Mouse (Mus musculus): ENCODE measurements around the gene E4f1. TPM values are rescaled to one million over a fixed set of nuclear protein-coding genes. Genes with fewer than 3 reads are reported as not detected.

Gene E4f1
- polyA plus RNA-seq, 1 experiment from 2014 or later: 23.9 TPM

GRCm38 (mm10) chr17:24488186-24488661 is 18.1 kb upstream of the E4f1 start, which contains the start of gene Caskin1:
TSS of gene Caskin1 (plus strand) at chr17:24488601.
- Histone ChIP-seq H3K4me3 (ENCODE audit: low read depth, low read length) (peak within 1 kb of the TSS; percentile 82), H3K27ac (replicated peaks; ENCODE audit: low read depth, low read length) (no peak within 1 kb of the TSS), H3K36me3 (ENCODE audit: control insufficient read depth, insufficient read depth, low read length) (no peaks in the 10 kb centered on the region), H3K4me1 (ENCODE audit: control insufficient read depth, insufficient read depth, low read length) (peaks cover 12% of the 10 kb centered on the region), H3K27me3 (ENCODE audit: control insufficient read depth, insufficient read depth, low read length) (peaks cover 9% of the 10 kb centered on the region), H3K9ac (ENCODE audit: low read length) (peak within 1 kb of the TSS; percentile 78), H3K4me2 (ENCODE audit: low read depth, severe bottlenecking) (peak within 1 kb of the TSS; percentile 80), H3K9me3 (ENCODE audit: control insufficient read depth, low read length) (no peaks in the 10 kb centered on the region)
- ATAC-seq (ENCODE audit: insufficient number of reproducible peaks, low FRiP score, low TSS enrichment, low read depth): peak; percentile 73
- under 1% methylated on average over 40 of the region's 45 CpGs for WGBS
- DNase-seq (ENCODE audit: low spot score): peak; percentile 53

- no peak overlapping the region for H3K9ac ChIP-seq (ENCODE audit: low read length)
- peaks cover 12% of the 10 kb centered on the region for H3K4me1 ChIP-seq (ENCODE audit: control insufficient read depth, insufficient read depth, low read length)
- no peak overlapping the region for H3K27ac ChIP-seq (replicated peaks; ENCODE audit: low read depth, low read length)
- WGBS: 42% methylated on average over 11 of the region's 11 CpGs
- H3K27me3 ChIP-seq (ENCODE audit: control insufficient read depth, insufficient read depth, low read length): peaks cover 9% of the 10 kb centered on the region
- no peaks in the 10 kb centered on the region for H3K36me3 ChIP-seq (ENCODE audit: control insufficient read depth, insufficient read depth, low read length)
- H3K9me3 ChIP-seq (ENCODE audit: control insufficient read depth, low read length): no peaks in the 10 kb centered on the region
- no peak overlapping the region for H3K4me3 ChIP-seq (ENCODE audit: low read depth, low read length)
- H3K4me2 ChIP-seq (ENCODE audit: low read depth, severe bottlenecking): no peak overlapping the region
- DNase-seq (ENCODE audit: low spot score) (peak; percentile 55), ATAC-seq (ENCODE audit: insufficient number of reproducible peaks, low FRiP score, low TSS enrichment, low read depth) (no peak)
Measured at GRCm38 (mm10) chr17:24485090-24485860, 15.2 kb upstream of the E4f1 start.

- whole genome bisulfite sequencing: 91% methylated on average over 3 of the region's 3 CpGs
- ATAC-seq (ENCODE audit: insufficient number of reproducible peaks, low FRiP score, low TSS enrichment, low read depth) (no peak), DNase-seq (ENCODE audit: low spot score) (no peak)
- H3K36me3 ChIP-seq (ENCODE audit: control insufficient read depth, insufficient read depth, low read length): no peaks in the 10 kb centered on the region
- H3K4me1 ChIP-seq (ENCODE audit: control insufficient read depth, insufficient read depth, low read length): peaks cover 8% of the 10 kb centered on the region; the same call in 1 of the 2 replicates
- H3K9me3 ChIP-seq (ENCODE audit: control insufficient read depth, low read length): no peaks in the 10 kb centered on the region
- H3K27me3 ChIP-seq (ENCODE audit: control insufficient read depth, insufficient read depth, low read length): peaks cover 5% of the 10 kb centered on the region
- H3K4me3 ChIP-seq (ENCODE audit: low read depth, low read length): no peak overlapping the region
- no peak overlapping the region for H3K27ac ChIP-seq (replicated peaks; ENCODE audit: low read depth, low read length)
- H3K4me2 ChIP-seq (ENCODE audit: low read depth, severe bottlenecking): no peak overlapping the region
- no peak overlapping the region for H3K9ac ChIP-seq (ENCODE audit: low read length)
Measured at GRCm38 (mm10) chr17:24483495-24483894, 13.4 kb upstream of the E4f1 start.

GRCm38 (mm10) chr17:24481027-24481815 is 11.1 kb upstream of the E4f1 start:
- DNase-seq (ENCODE audit: low spot score) (no peak), ATAC-seq (ENCODE audit: insufficient number of reproducible peaks, low FRiP score, low TSS enrichment, low read depth) (no peak)
- 95% methylated on average over 20 of the region's 20 CpGs for WGBS
- peaks cover 8% of the 10 kb centered on the region; the same call in 1 of the 2 replicates for H3K36me3 ChIP-seq (ENCODE audit: control insufficient read depth, insufficient read depth, low read length)
- H3K4me3 ChIP-seq (ENCODE audit: low read depth, low read length): no peak overlapping the region
- H3K27ac ChIP-seq (replicated peaks; ENCODE audit: low read depth, low read length): no peak overlapping the region
- H3K9ac ChIP-seq (ENCODE audit: low read length): no peak overlapping the region
- H3K4me2 ChIP-seq (ENCODE audit: low read depth, severe bottlenecking): no peak overlapping the region
- H3K4me1 ChIP-seq (ENCODE audit: control insufficient read depth, insufficient read depth, low read length): peaks cover 14% of the 10 kb centered on the region
- no peaks in the 10 kb centered on the region for H3K9me3 ChIP-seq (ENCODE audit: control insufficient read depth, low read length)
- H3K27me3 ChIP-seq (ENCODE audit: control insufficient read depth, insufficient read depth, low read length): no peaks in the 10 kb centered on the region

- Histone ChIP-seq H3K9ac (ENCODE audit: low read length) (no peak overlapping the region), H3K4me1 (ENCODE audit: control insufficient read depth, insufficient read depth, low read length) (peaks cover 9% of the 10 kb centered on the region), H3K4me3 (ENCODE audit: low read depth, low read length) (no peak overlapping the region), H3K9me3 (ENCODE audit: control insufficient read depth, low read length) (no peaks in the 10 kb centered on the region), H3K4me2 (ENCODE audit: low read depth, severe bottlenecking) (no peak overlapping the region), H3K36me3 (ENCODE audit: control insufficient read depth, insufficient read depth, low read length) (peaks cover 13% of the 10 kb centered on the region), H3K27me3 (ENCODE audit: control insufficient read depth, insufficient read depth, low read length) (no peaks in the 10 kb centered on the region), H3K27ac (replicated peaks; ENCODE audit: low read depth, low read length) (no peak overlapping the region)
- ATAC-seq (ENCODE audit: insufficient number of reproducible peaks, low FRiP score, low TSS enrichment, low read depth): no peak
- no peak for DNase-seq (ENCODE audit: low spot score)
- 61% methylated on average over 3 of the region's 3 CpGs for WGBS
Measured at GRCm38 (mm10) chr17:24480201-24480826, 10.2 kb upstream of the E4f1 start.

GRCm38 (mm10) chr17:24479431-24479830 is 9.3 kb upstream of the E4f1 start:
- Histone ChIP-seq H3K36me3 (ENCODE audit: control insufficient read depth, insufficient read depth, low read length) (peaks cover 17% of the 10 kb centered on the region), H3K4me2 (ENCODE audit: low read depth, severe bottlenecking) (peak overlapping the region; percentile 26; the same call in 1 of the 2 replicates), H3K9ac (ENCODE audit: low read length) (no peak overlapping the region), H3K4me3 (ENCODE audit: low read depth, low read length) (peak overlapping the region; percentile 82; the same call in 1 of the 2 replicates), H3K4me1 (ENCODE audit: control insufficient read depth, insufficient read depth, low read length) (peaks cover 8% of the 10 kb centered on the region), H3K27ac (replicated peaks; ENCODE audit: low read depth, low read length) (no peak overlapping the region), H3K27me3 (ENCODE audit: control insufficient read depth, insufficient read depth, low read length) (no peaks in the 10 kb centered on the region), H3K9me3 (ENCODE audit: control insufficient read depth, low read length) (no peaks in the 10 kb centered on the region)
- no peak for DNase-seq (ENCODE audit: low spot score)
- WGBS: 27% methylated on average over 1 of the region's 1 CpGs
- ATAC-seq (ENCODE audit: insufficient number of reproducible peaks, low FRiP score, low TSS enrichment, low read depth): no peak

- under 1% methylated on average over 48 of the region's 48 CpGs for WGBS
- Histone ChIP-seq H3K4me2 (ENCODE audit: low read depth, severe bottlenecking) (peak within 1 kb of the TSS; percentile 58), H3K36me3 (ENCODE audit: control insufficient read depth, insufficient read depth, low read length) (peaks cover 21% of the 10 kb centered on the region), H3K4me3 (ENCODE audit: low read depth, low read length) (peak within 1 kb of the TSS; percentile 82), H3K27me3 (ENCODE audit: control insufficient read depth, insufficient read depth, low read length) (no peaks in the 10 kb centered on the region), H3K9ac (ENCODE audit: low read length) (peak within 1 kb of the TSS; percentile 91), H3K27ac (replicated peaks; ENCODE audit: low read depth, low read length) (peak within 1 kb of the TSS; percentile 94), H3K9me3 (ENCODE audit: control insufficient read depth, low read length) (no peaks in the 10 kb centered on the region), H3K4me1 (ENCODE audit: control insufficient read depth, insufficient read depth, low read length) (peaks cover 8% of the 10 kb centered on the region)
- ATAC-seq (ENCODE audit: insufficient number of reproducible peaks, low FRiP score, low TSS enrichment, low read depth) (peak; percentile 88), DNase-seq (ENCODE audit: low spot score) (peak; percentile 99)
Measured at GRCm38 (mm10) chr17:24478663-24479380, 8.7 kb upstream of the E4f1 start, which contains the start of gene Mlst8. TSS of gene Mlst8 (minus strand) at chr17:24479078.

Data from limb, embryonic 11.5 days (tissue).